Mouse (Mus musculus) forebrain, embryonic 16.5 days (tissue): ENCODE results near the gene Abcc4. TPM values are rescaled to one million over a fixed set of nuclear protein-coding genes. Genes with fewer than 3 reads are reported as not detected.
"Not testable (repeated sequence)": the region's sequence is repeated elsewhere in the genome, so short reads cannot be mapped to it uniquely, and the experiment has no call there.

ENCODE experiments used
- ATAC-seq: fragments of 200-750 bp; cut with Nextera tagmentation; 2 replicates; pipeline ENCODE4 v1.8.0; 2017; ENCODE audit warnings: mild to moderate bottlenecking, moderate library complexity
- H3K27ac ChIP-seq: fragments of 300-500 bp; sonication (generic); 2 replicates; pipeline ENCODE4 v1.5.1; 2014; ENCODE audit warnings: low read length, control low read depth
- H3K27me3 ChIP-seq: fragments of 300-500 bp; sonication (generic); replicated peaks from 2 replicates; pipeline ENCODE4 v1.6.1; 2014; ENCODE audit warnings: low read length; ENCODE audit not compliant: control insufficient read depth, insufficient read depth
- H3K36me3 ChIP-seq: fragments of 300-500 bp; sonication (generic); 2 replicates; pipeline ENCODE4 v1.6.1; 2014; ENCODE audit not compliant: control insufficient read depth, insufficient read depth
- H3K4me1 ChIP-seq: fragments of 300-500 bp; sonication (generic); replicated peaks from 2 replicates; pipeline ENCODE4 v1.6.1; 2014; ENCODE audit warnings: low read length; ENCODE audit not compliant: control insufficient read depth, insufficient read depth
- H3K4me2 ChIP-seq: fragments of 300-500 bp; sonication (generic); 2 replicates; pipeline ENCODE4 v1.6.1; 2014; ENCODE audit warnings: mild to moderate bottlenecking, low read length, control low read depth
- H3K4me3 ChIP-seq: fragments of 300-500 bp; sonication (generic); replicated peaks from 2 replicates; pipeline ENCODE4 v1.5.1; 2014; ENCODE audit warnings: mild to moderate bottlenecking, low read length, control low read depth
- H3K9ac ChIP-seq: fragments of 300-500 bp; sonication (generic); replicated peaks from 2 replicates; pipeline ENCODE4 v1.6.1; 2014; ENCODE audit warnings: low read depth, low read length, control low read depth
- H3K9me3 ChIP-seq: fragments of 300-500 bp; sonication (generic); 2 replicates; pipeline ENCODE4 v1.6.1; 2016; ENCODE audit warnings: low read length; ENCODE audit not compliant: control insufficient read depth
- WGBS: fragments of 180-500 bp; shearing (Covaris S2); extraction: QIAGEN DNeasy Blood & Tissue Kit; methylation state at CpG from one replicate; pipeline ENCODE4 v1.1.7; 2014; 5-methylcytosine and 5-hydroxymethylcytosine counted together
- polyA plus RNA-seq: library from polyadenylated mRNA; unstranded; fragments of >200 nt; fragmentation: Nextera tagmentation; extraction: Ambion mirVana; gene quantifications from 2 replicates; pipeline ENCODE4 v1.2.1, GENCODE M21; 2015

The Abcc4 gene
- polyA plus RNA-seq, 1 experiment from 2014 or later: 1.4 TPM

DNA sequence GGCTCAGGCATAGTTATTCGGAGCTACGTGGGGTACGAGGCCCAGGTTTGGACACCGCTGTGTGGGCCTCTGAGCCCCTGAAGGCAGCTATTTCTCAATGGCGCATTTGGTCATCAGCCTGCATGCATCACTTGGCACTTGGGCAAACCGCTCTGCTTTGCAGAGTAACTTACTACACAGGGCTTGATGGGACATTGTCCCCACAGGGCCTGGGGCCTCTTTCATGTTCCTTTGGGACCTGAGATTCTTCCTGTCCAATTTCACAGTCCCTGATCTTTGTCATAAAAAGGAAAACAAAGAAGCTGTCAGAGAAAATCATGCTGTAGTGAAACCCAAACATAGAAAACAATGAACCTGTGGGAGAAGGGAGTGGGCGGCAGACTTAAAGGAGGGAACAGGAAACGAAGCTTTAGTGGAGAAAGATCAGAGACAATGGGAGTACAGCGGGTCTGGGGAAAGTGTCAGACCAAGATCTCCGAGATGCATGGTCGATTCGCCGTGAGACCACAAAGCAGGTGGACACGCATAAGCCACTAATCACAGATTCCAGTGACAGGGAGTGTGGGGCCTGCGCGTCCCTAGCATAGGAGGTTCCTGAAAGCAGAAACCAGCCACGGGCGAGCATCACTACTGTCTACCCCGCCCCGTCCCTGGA is 48.2 kb downstream of the Abcc4 start:
- Histone ChIP-seq H3K4me3 (no peak overlapping the region), H3K36me3 (no peaks in the 10 kb centered on the region), H3K4me2 (no peak overlapping the region), H3K9ac (no peak overlapping the region), H3K27me3 (no peaks in the 10 kb centered on the region), H3K4me1 (no peaks in the 10 kb centered on the region), H3K27ac (no peak overlapping the region), H3K9me3 (no peaks in the 10 kb centered on the region)
- 61% methylated on average over 20 of the region's 20 CpGs for WGBS
- no peak for ATAC-seq

DNA sequence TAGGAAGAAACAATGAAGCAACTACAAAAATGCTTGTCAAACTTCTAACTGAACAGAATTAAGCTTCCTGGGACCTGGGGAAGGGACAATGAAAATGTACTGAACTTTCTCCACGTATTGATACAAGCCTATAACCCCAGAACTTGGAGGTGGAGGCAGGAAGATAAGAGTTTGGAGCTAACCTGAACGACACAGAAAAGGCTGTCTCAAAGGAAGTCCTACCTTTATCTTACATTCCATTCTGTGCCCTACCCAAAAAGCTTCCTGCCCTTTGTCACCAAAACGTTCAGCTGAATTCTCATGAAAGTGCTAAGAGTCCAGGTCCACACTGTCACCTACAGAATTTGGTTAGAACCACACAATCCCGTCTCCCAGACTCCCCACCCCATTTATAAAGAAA is 48.8 kb downstream of the Abcc4 start:
- no peak overlapping the region for H3K9ac ChIP-seq
- ATAC-seq: no peak
- H3K4me2 ChIP-seq: no peak overlapping the region
- no peaks in the 10 kb centered on the region for H3K36me3 ChIP-seq
- H3K4me1 ChIP-seq: no peaks in the 10 kb centered on the region
- no peaks in the 10 kb centered on the region for H3K27me3 ChIP-seq
- WGBS: 58% methylated on average over 4 of the region's 4 CpGs
- H3K4me3 ChIP-seq: no peak overlapping the region
- no peaks in the 10 kb centered on the region for H3K9me3 ChIP-seq
- no peak overlapping the region for H3K27ac ChIP-seq

GRCm38 (mm10) chr14:118656036-118656435 is 50.0 kb downstream of the Abcc4 start:
- no peak overlapping the region for H3K9ac ChIP-seq
- no peak for ATAC-seq
- no peaks in the 10 kb centered on the region for H3K9me3 ChIP-seq
- no peak overlapping the region for H3K4me3 ChIP-seq
- no peak overlapping the region for H3K4me2 ChIP-seq
- no peaks in the 10 kb centered on the region for H3K36me3 ChIP-seq
- H3K27ac ChIP-seq: no peak overlapping the region
- 93% methylated on average over 7 of the region's 7 CpGs for WGBS
- no peaks in the 10 kb centered on the region for H3K27me3 ChIP-seq
- H3K4me1 ChIP-seq: no peaks in the 10 kb centered on the region

DNA sequence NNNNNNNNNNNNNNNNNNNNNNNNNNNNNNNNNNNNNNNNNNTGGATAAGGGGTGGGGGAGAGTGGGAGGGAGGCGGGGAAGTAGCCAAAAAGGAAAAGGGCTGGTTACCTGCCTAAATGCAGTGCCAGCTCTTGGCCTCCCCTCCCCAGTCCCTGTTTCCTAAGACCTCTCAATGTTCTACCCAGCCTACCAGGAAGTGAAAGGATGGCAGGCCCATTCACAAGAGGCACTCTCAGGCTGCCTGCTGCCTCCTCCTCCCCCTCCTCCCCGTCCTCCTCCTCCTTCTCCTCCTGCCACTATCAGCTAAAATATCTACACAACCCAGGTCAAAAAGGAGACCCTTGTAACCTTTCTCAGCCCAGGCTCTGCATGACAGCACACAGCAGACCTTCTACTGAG is 51.1 kb downstream of the Abcc4 start:
- Histone ChIP-seq H3K4me2 (no peak overlapping the region), H3K9me3 (no peaks in the 10 kb centered on the region), H3K27me3 (no peaks in the 10 kb centered on the region), H3K4me3 (no peak overlapping the region), H3K36me3 (no peaks in the 10 kb centered on the region), H3K9ac (no peak overlapping the region), H3K4me1 (no peaks in the 10 kb centered on the region), H3K27ac (no peak overlapping the region)
- WGBS: 67% methylated on average over 2 of the region's 2 CpGs
- no peak for ATAC-seq

- no peak overlapping the region for H3K4me3 ChIP-seq
- H3K36me3 ChIP-seq: no peaks in the 10 kb centered on the region
- no peak overlapping the region for H3K9ac ChIP-seq
- 92% methylated on average over 20 of the region's 20 CpGs for WGBS
- H3K9me3 ChIP-seq: no peaks in the 10 kb centered on the region
- H3K27me3 ChIP-seq: no peaks in the 10 kb centered on the region
- H3K4me1 ChIP-seq: no peaks in the 10 kb centered on the region
- no peak overlapping the region for H3K4me2 ChIP-seq
- H3K27ac ChIP-seq: no peak overlapping the region
- no peak for ATAC-seq
Observed at GRCm38 (mm10) chr14:118651704-118652439, 54.1 kb downstream of the Abcc4 start.

- Histone ChIP-seq H3K27ac (no peak overlapping the region), H3K4me2 (no peak overlapping the region), H3K27me3 (no peaks in the 10 kb centered on the region), H3K36me3 (no peaks in the 10 kb centered on the region), H3K4me1 (no peaks in the 10 kb centered on the region), H3K4me3 (no peak overlapping the region), H3K9me3 (no peaks in the 10 kb centered on the region), H3K9ac (no peak overlapping the region)
- WGBS: 98% methylated on average over 2 of the region's 2 CpGs
- ATAC-seq: no peak
Observed at GRCm38 (mm10) chr14:118649895-118650256, 56.1 kb downstream of the Abcc4 start.

GRCm38 (mm10) chr14:118649199-118649894 is 56.7 kb downstream of the Abcc4 start:
- Histone ChIP-seq H3K4me2 (no peak overlapping the region), H3K36me3 (no peaks in the 10 kb centered on the region), H3K27me3 (no peaks in the 10 kb centered on the region), H3K4me1 (no peaks in the 10 kb centered on the region), H3K9me3 (no peaks in the 10 kb centered on the region), H3K9ac (no peak overlapping the region), H3K27ac (no peak overlapping the region), H3K4me3 (no peak overlapping the region)
- 85% methylated on average over 6 of the region's 7 CpGs for WGBS
- no peak for ATAC-seq

DNA sequence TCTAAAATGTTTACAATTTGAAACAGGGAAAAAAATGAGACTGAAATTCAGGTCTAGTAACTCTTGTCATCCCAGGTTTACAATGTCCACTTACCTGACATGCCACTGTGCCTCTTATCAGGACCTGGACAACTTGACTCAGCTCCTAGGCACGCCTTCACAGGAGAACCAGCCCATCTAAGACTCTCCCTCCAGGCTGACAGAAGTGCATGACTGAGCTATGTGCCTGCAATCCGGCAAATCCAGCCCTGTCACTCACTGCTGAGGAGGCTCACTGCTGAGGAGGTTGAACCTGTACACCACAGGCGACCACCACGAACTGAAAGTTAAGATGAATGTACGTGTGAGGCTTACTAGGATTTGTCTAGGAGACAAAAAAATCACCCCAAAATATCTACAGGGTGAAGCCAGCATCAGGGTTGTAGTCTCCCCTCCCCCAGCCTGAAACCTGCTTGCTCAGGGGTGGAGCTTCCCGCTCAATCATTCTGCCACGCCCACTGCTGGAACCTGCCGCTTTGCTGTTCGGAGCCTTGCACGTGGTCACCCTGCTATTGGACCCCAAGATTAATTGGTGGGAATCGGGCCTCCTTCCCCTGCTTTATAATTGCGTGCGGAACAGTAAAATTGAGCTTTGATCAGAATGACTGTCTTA is 63.0 kb downstream of the Abcc4 start:
- H3K9me3 ChIP-seq, H3K9ac ChIP-seq, H3K4me1 ChIP-seq, H3K27ac ChIP-seq, H3K4me2 ChIP-seq, H3K36me3 ChIP-seq, H3K27me3 ChIP-seq, H3K4me3 ChIP-seq, ATAC-seq: not testable (repeated sequence)
- 87% methylated on average over 13 of the region's 13 CpGs for WGBS

GRCm38 (mm10) chr14:118642140-118642539 is 63.9 kb downstream of the Abcc4 start:
- 87% methylated on average over 8 of the region's 8 CpGs for WGBS
- ATAC-seq: no peak
- H3K9ac ChIP-seq: no peak overlapping the region

More at GRCm38 (mm10) chr14:118642140-118642539, 63.9 kb downstream of the Abcc4 start:
- Histone ChIP-seq H3K27ac (no peak overlapping the region), H3K9me3 (no peaks in the 10 kb centered on the region), H3K4me3 (no peak overlapping the region), H3K36me3 (no peaks in the 10 kb centered on the region), H3K4me1 (no peaks in the 10 kb centered on the region), H3K4me2 (no peak overlapping the region), H3K27me3 (no peaks in the 10 kb centered on the region)
